Mouse (Mus musculus) B cell, adult 67 days (primary cell): Measurements from ENCODE around the gene Mfsd10. TPM values are rescaled to one million over a fixed set of nuclear protein-coding genes. Genes with fewer than 3 reads are reported as not detected.

Experiments used
- total RNA-seq, 2 experiments: library from RNA; stranded (reverse); gene quantifications; 4 replicates each; pipeline ENCODE4 v1.2.4; 2023

Mfsd10 gene
- total RNA-seq = 10 to 100 TPM; 54.7 to 57.6 TPM

DNA sequence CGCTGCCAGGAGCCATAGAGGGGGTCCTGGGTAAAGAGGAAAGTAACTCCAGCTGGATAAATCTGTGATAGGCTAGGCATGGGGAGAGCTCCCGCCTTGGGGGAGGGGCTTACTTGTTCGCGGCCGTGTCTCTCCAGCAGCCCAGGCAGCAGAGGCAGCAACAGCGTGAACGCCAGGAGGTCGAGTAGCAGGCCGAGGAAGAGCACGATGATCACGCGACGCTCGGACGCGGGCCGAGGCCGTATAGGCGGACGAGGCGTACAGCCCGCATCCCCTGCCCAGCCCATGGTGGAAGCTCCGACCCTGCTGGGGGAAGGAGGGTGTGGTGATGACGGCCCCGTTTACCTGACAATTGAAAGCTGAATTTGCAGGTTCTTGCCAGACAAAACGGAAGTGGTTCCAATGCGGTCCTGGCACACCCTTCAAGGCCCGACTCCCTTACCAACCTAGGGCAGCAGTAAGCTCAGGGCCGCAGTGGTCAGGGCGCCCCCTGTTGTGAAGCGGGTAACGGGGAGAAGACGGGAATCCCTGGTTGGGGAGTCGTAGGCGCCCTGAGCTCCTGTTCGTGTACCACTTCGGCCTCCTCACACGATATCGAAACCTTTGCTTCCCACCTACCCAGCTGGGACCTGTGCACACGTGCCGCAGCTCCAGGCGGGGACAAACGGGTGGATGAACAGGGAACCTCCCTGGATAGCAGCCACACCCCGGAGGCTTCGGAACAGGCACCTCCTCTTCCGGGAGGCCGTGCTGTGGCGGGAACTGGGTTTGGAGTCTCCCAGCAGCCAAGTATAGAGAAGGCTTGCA lies at the start of gene Mfsd10:
Gene Mfsd10, minus strand, starts transcription at position 732 of the 807 bp plus-strand sequence.

GRCm38 (mm10) chr5:34659686-34660590 lies 22.9 kb upstream of the Mfsd10 start, which contains the start of the genes Nop14 and Grk4:
Gene Nop14, minus strand, starts transcription at chr5:34660148.
Gene Grk4, plus strand, starts transcription at chr5:34660379.

Other genes with a start within 250 kb of the Mfsd10 start
- gene Tnip2, start 123.2 kb downstream of the Mfsd10 start, total RNA-seq = 10 to 100 TPM; 32.9 to 38.5 TPM
- 100 to 1,000 TPM; 119 to 137 TPM for gene Sh3bp2, start 111.4 kb downstream of the Mfsd10 start, total RNA-seq
- 100 to 1,000 TPM; 296 to 301 TPM for gene Add1, start 63.5 kb downstream of the Mfsd10 start, total RNA-seq
- gene Nop14, start 22.9 kb upstream of the Mfsd10 start, total RNA-seq = 10 to 100 TPM; 32.4 to 35.1 TPM
- gene Grk4, start 23.2 kb upstream of the Mfsd10 start, total RNA-seq = 1 to 10 TPM; 3.6 to 5.8 TPM
- 10 to 100 TPM; 54.6 to 58.2 TPM for gene Htt, start 124.5 kb upstream of the Mfsd10 start, total RNA-seq